Mouse (Mus musculus): ENCODE data around the gene Col1a1.

Col1a1 gene

GRCm38 (mm10) chr11:94994947-94995772, 59.1 kb downstream of the Col1a1 start:
- no peak for DNase-seq (ENCODE audit: extremely low read depth, low read depth)

- no peak for DNase-seq (ENCODE audit: extremely low read depth, low read depth)
Observed at GRCm38 (mm10) chr11:94996101-94996500, 60.1 kb downstream of the Col1a1 start.

- no peak for DNase-seq (ENCODE audit: extremely low read depth, low read depth)
Observed at GRCm38 (mm10) chr11:94996984-94997383, 61.0 kb downstream of the Col1a1 start.

- peak; percentile 86 for DNase-seq (ENCODE audit: extremely low read depth, low read depth)
Observed at GRCm38 (mm10) chr11:94997596-94997995, 61.6 kb downstream of the Col1a1 start.

GRCm38 (mm10) chr11:94998041-94998531, 62.1 kb downstream of the Col1a1 start:
- no peak for DNase-seq (ENCODE audit: extremely low read depth, low read depth)

- no peak for DNase-seq (ENCODE audit: extremely low read depth, low read depth)
Observed at GRCm38 (mm10) chr11:95000128-95000527, 64.1 kb downstream of the Col1a1 start.

- DNase-seq (ENCODE audit: extremely low read depth, low read depth) = peak; percentile 68
Observed at GRCm38 (mm10) chr11:95000548-95000947, 64.5 kb downstream of the Col1a1 start.

GRCm38 (mm10) chr11:95001058-95001457, 65.0 kb downstream of the Col1a1 start:
- no peak for DNase-seq (ENCODE audit: extremely low read depth, low read depth)

- no peak for DNase-seq (ENCODE audit: extremely low read depth, low read depth)
Observed at GRCm38 (mm10) chr11:95001584-95002347, 65.7 kb downstream of the Col1a1 start.
